22 mouse cellular contexts compared by ENCODE assay signal in the genomic region with DNA sequence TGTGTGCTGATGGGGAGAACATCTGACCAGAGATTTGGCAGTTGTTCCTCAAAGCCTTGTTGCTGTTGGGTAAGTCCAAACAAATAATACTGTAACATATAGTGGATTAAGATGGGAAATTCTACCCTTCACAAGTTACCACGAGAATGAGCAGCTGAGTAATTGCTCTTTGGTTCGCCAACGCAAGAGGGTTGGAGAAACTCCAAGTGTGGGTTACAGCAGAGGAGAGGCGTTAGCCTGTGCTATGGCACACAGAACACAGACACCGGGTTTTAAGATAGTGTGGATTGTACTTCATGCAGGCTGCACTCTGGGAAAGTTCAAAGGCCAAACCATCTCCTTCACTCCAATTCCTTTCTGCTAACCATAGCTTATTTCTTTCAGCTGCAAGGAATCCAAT.
"Had no signal": no experiment of that assay in that cellular context is flagged by ENCODE, and none has a peak within 500 bp of the region (broad histone marks: within the 10 kb centered on the region; RNA-seq: fewer than 3 reads in every experiment).

No protein-coding gene starts in this region.

- H3K27me3 ChIP-seq: liver, embryonic 13.5 days; neural tube, embryonic 13.5 days; stomach, embryonic 15.5 days had no signal

- H3K9me3 ChIP-seq: limb, embryonic 13.5 days; liver, embryonic 13.5 days; midbrain, embryonic 12.5 days; neural tube, embryonic 13.5 days; stomach, embryonic 15.5 days had no signal

- ATAC-seq: intestine, postnatal 0 days; midbrain, embryonic 16.5 days had no signal

- DNase-seq: kidney, adult 2 months; kidney, postnatal 25 days; layer of hippocampus, adult 9-11 months; left cerebral cortex, postnatal 4 days; liver, embryonic 13.5 days; lung, adult 2 months; lung, postnatal 14 days; lung, postnatal 4 days; right cerebral cortex, postnatal 25 days; spleen, adult 18-20 months; thymus, adult 18-20 months; thymus, postnatal 36 days had no signal

- H3K4me2 ChIP-seq: limb, embryonic 13.5 days; liver, embryonic 13.5 days; midbrain, embryonic 12.5 days; neural tube, embryonic 13.5 days; stomach, embryonic 15.5 days had no signal

- H3K4me1 ChIP-seq: stomach, embryonic 15.5 days had no signal

- H3K27ac ChIP-seq: kidney, postnatal 0 days; layer of hippocampus, adult 2 months; left cerebral cortex, adult 2 months; limb, embryonic 13.5 days; liver, embryonic 13.5 days; midbrain, embryonic 12.5 days; neural tube, embryonic 13.5 days; stomach, embryonic 15.5 days had no signal

- H3K36me3 ChIP-seq: midbrain, embryonic 12.5 days had no signal

- H3K9ac ChIP-seq: limb, embryonic 13.5 days; liver, embryonic 13.5 days; midbrain, embryonic 12.5 days; neural tube, embryonic 13.5 days; stomach, embryonic 15.5 days had no signal

- H3K4me3 ChIP-seq: layer of hippocampus, adult 2 months; left cerebral cortex, adult 2 months; limb, embryonic 13.5 days; liver, embryonic 13.5 days; midbrain, embryonic 12.5 days; myocyte; neural tube, embryonic 13.5 days; stomach, embryonic 15.5 days had no signal
